Mouse (Mus musculus): ENCODE measurements around the gene Chsy1. TPM values are rescaled to one million over a fixed set of nuclear protein-coding genes. Genes with fewer than 3 reads are reported as not detected.

Chsy1 gene
- polyA plus RNA-seq, 1 experiment, result 8.2 TPM

GRCm38 (mm10) chr7:66131776-66132421, 22.6 kb downstream of the Chsy1 start:
- Histone ChIP-seq H3K4me1 (ENCODE audit: control insufficient read depth, insufficient read depth, low read length) (peaks cover 4% of the 10 kb centered on the region), H3K27ac (ENCODE audit: insufficient read depth, low read length) (no peak overlapping the region), H3K4me3 (ENCODE audit: insufficient read depth, low read length) (no peak overlapping the region)
- TF ChIP-seq CTCF (IDR thresholded peaks at IDR 0.05; ENCODE audit: extremely low read depth, insufficient read depth, low read length) (no peak), POLR2A (IDR thresholded peaks at IDR 0.05; ENCODE audit: extremely low read depth, insufficient read depth, low read length) (no peak)

DNA sequence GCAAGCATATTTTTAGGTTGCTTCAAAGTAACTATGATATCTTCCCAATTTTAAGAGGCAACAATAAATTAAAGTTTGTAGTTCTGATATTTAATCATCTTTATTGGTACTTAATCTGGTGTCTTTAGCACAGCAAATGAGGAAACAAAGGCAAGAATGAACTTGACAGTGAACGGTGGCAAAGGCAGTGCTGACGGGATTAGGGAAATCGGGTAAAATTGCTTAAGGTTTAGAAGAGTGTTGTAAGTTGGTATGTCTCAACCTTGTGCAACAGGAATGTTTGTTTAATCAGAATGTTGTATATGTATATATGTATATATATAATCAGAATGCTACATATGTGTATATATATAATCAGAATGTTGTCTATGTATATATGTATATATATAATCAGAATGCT, 24.8 kb downstream of the Chsy1 start:
- Histone ChIP-seq H3K4me3 (ENCODE audit: insufficient read depth, low read length) (no peak overlapping the region), H3K4me1 (ENCODE audit: control insufficient read depth, insufficient read depth, low read length) (peaks cover 6% of the 10 kb centered on the region), H3K27ac (ENCODE audit: insufficient read depth, low read length) (no peak overlapping the region)
- TF ChIP-seq CTCF (IDR thresholded peaks at IDR 0.05; ENCODE audit: extremely low read depth, insufficient read depth, low read length) (no peak), POLR2A (IDR thresholded peaks at IDR 0.05; ENCODE audit: extremely low read depth, insufficient read depth, low read length) (no peak)

DNA sequence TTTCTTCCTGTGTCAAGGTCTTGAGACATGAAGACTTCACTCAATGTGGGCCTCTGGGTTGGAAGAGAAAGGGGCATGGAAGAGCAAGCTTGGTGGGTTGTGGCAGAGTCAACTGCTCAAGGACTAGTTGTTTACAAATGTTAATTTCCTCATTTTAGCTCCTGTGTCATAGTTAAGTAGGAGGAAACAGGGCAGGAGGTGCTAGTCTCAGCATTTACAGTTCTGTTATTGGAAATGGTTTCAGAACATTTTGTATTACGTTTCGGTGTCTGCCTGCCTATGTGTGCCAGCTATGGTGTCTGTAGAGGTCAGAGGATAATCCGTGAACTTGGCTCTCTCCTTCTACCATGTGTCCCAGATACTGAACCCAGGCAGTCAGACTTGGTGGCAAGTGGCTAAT, 26.3 kb downstream of the Chsy1 start:
- no peak overlapping the region for H3K27ac ChIP-seq (ENCODE audit: insufficient read depth, low read length)
- H3K4me1 ChIP-seq (ENCODE audit: control insufficient read depth, insufficient read depth, low read length), result peaks cover 8% of the 10 kb centered on the region
- no peak for TF ChIP-seq POLR2A (IDR thresholded peaks at IDR 0.05; ENCODE audit: extremely low read depth, insufficient read depth, low read length)
- no peak for TF ChIP-seq CTCF (IDR thresholded peaks at IDR 0.05; ENCODE audit: extremely low read depth, insufficient read depth, low read length)
- H3K4me3 ChIP-seq (ENCODE audit: insufficient read depth, low read length), result no peak overlapping the region

DNA sequence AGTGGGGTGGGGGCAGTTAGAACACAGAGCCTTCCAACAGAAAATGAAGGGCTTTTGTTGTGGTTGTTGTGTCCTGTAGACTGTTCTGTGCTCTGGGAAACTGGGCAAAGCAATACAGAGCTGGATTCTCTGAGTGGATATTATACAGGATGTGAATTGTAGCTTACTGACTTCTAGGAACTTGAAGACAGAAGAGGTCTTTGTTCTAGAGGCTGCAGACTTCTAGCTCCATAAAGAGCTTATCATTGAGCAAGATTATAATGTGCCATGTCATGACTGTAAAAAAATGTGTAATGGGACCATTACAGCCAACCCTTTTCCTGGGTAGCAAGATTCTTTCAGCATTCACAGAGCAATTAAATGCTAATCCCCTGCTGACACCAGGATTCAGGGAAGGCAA, 26.9 kb downstream of the Chsy1 start:
- H3K4me3 ChIP-seq (ENCODE audit: insufficient read depth, low read length), result no peak overlapping the region
- H3K27ac ChIP-seq (ENCODE audit: insufficient read depth, low read length), result no peak overlapping the region
- peaks cover 9% of the 10 kb centered on the region for H3K4me1 ChIP-seq (ENCODE audit: control insufficient read depth, insufficient read depth, low read length)
- TF ChIP-seq CTCF (IDR thresholded peaks at IDR 0.05; ENCODE audit: extremely low read depth, insufficient read depth, low read length) (no peak), POLR2A (IDR thresholded peaks at IDR 0.05; ENCODE audit: extremely low read depth, insufficient read depth, low read length) (no peak)

DNA sequence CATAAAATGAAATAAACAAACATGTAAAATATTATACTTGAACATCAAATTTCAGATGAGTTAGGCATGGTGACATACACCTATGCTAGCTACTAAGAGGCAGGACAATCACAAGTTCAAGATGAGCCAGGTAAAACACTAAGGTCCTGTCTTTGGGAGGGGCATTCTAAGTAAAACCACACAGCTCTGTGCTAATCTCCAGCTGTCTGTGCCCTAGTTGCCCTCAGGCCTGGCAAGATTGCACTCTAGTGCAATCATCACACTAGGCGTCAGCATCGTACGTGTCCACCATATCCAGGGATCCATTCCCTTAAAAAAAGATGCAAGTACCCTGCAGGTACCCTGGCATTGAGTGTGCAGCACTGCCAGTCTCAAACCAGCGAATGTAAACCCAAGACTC, 28.0 kb downstream of the Chsy1 start:
- Histone ChIP-seq H3K4me1 (ENCODE audit: control insufficient read depth, insufficient read depth, low read length) (peaks cover 13% of the 10 kb centered on the region), H3K27ac (ENCODE audit: insufficient read depth, low read length) (no peak overlapping the region)
- TF ChIP-seq CTCF (IDR thresholded peaks at IDR 0.05; ENCODE audit: extremely low read depth, insufficient read depth, low read length) (no peak), POLR2A (IDR thresholded peaks at IDR 0.05; ENCODE audit: extremely low read depth, insufficient read depth, low read length) (no peak)

GRCm38 (mm10) chr7:66138301-66138700, 29.0 kb downstream of the Chsy1 start:
- TF ChIP-seq CTCF (IDR thresholded peaks at IDR 0.05; ENCODE audit: extremely low read depth, insufficient read depth, low read length), result no peak
- no peak for TF ChIP-seq POLR2A (IDR thresholded peaks at IDR 0.05; ENCODE audit: extremely low read depth, insufficient read depth, low read length)
- H3K4me3 ChIP-seq (ENCODE audit: insufficient read depth, low read length), result no peak overlapping the region
- peaks cover 16% of the 10 kb centered on the region for H3K4me1 ChIP-seq (ENCODE audit: control insufficient read depth, insufficient read depth, low read length)
- H3K27ac ChIP-seq (ENCODE audit: insufficient read depth, low read length), result no peak overlapping the region

More for the DNA sequence above, 28.0 kb downstream of the Chsy1 start:
- no peak overlapping the region for H3K4me3 ChIP-seq (ENCODE audit: insufficient read depth, low read length)

- Histone ChIP-seq H3K4me1 (ENCODE audit: control insufficient read depth, insufficient read depth, low read length) (peaks cover 16% of the 10 kb centered on the region), H3K27ac (ENCODE audit: insufficient read depth, low read length) (no peak overlapping the region), H3K4me3 (ENCODE audit: insufficient read depth, low read length) (no peak overlapping the region)
- TF ChIP-seq POLR2A (IDR thresholded peaks at IDR 0.05; ENCODE audit: extremely low read depth, insufficient read depth, low read length) (no peak), CTCF (IDR thresholded peaks at IDR 0.05; ENCODE audit: extremely low read depth, insufficient read depth, low read length) (no peak)
Observed at GRCm38 (mm10) chr7:66138878-66139277, 29.6 kb downstream of the Chsy1 start.

DNA sequence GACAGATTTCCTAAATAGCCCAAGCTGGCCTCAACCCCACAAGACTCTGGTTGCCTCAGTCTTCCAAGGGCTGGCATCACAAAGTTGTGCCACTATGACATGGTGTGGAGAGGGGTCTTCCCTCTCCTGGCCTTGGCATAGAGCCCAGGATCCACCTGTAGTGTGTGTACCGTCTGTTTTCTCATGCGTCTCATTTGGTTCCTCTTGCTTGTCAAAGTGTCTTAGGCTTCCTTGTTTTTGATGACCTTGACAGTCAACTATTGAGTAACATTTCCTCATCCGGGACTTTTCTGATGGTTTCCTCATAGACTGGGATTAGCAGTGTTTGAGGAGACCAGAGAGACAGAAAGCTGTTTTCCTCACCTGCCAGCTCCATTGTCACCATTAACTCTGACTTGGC, 30.8 kb downstream of the Chsy1 start:
- H3K4me1 ChIP-seq (ENCODE audit: control insufficient read depth, insufficient read depth, low read length), result peaks cover 15% of the 10 kb centered on the region
- H3K27ac ChIP-seq (ENCODE audit: insufficient read depth, low read length), result no peak overlapping the region
- no peak overlapping the region for H3K4me3 ChIP-seq (ENCODE audit: insufficient read depth, low read length)
- TF ChIP-seq POLR2A (IDR thresholded peaks at IDR 0.05; ENCODE audit: extremely low read depth, insufficient read depth, low read length), result no peak
- TF ChIP-seq CTCF (IDR thresholded peaks at IDR 0.05; ENCODE audit: extremely low read depth, insufficient read depth, low read length), result no peak

DNA sequence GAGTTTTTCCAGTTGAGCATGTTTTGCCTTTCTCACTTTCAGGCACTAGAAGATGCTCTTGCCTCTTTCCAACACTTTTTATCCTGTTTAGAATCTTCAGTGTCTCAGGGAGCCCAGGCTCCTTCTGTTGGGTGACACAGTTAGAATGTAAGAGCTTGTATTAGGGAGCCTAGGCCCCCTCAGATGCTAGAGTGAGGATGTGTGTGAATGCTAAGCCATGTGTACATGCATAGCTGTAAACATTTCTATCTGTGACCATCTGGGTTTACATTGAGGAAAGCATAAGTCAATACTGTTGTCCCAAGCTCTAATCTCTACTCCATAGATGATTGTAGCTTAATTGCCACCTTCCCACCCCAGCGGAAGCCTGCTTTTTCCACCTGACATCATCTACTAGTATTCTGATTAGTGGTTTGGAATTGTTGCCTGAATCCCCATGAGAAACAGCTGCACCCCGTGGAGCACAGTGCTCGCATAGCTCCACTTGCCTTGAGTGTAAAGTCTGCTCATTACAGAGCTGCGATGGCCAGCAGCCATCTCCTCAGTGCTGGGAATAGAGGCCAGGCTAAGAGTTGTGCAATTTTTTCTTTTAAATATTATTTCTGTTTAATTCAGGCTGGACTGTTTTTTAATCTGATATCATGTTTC, 31.7 kb downstream of the Chsy1 start:
- TF ChIP-seq POLR2A (IDR thresholded peaks at IDR 0.05; ENCODE audit: extremely low read depth, insufficient read depth, low read length) (no peak), CTCF (IDR thresholded peaks at IDR 0.05; ENCODE audit: extremely low read depth, insufficient read depth, low read length) (no peak)
- no peak overlapping the region for H3K4me3 ChIP-seq (ENCODE audit: insufficient read depth, low read length)
- H3K4me1 ChIP-seq (ENCODE audit: control insufficient read depth, insufficient read depth, low read length), result peaks cover 12% of the 10 kb centered on the region
- H3K27ac ChIP-seq (ENCODE audit: insufficient read depth, low read length), result no peak overlapping the region

DNA sequence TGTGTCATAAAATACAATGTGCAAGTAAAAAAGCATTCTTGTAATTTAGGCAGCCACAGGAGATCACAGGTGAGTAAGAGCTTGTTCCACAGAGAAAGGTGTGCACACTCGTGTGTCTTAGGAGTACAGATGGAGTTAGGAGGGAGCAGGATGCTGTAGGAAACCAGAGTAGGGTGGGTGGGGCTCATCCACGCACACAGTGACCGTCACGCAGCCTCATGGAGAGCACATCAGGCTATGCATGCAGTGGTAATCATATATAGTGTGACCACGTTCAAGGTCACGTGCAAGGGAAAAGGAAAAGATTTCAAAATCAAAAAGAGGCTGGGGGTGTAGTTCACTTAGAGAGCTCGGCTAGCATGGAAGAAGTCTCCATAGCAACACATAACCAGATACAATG, 33.2 kb downstream of the Chsy1 start:
- Histone ChIP-seq H3K27ac (ENCODE audit: insufficient read depth, low read length) (no peak overlapping the region), H3K4me1 (ENCODE audit: control insufficient read depth, insufficient read depth, low read length) (peaks cover 12% of the 10 kb centered on the region), H3K4me3 (ENCODE audit: insufficient read depth, low read length) (no peak overlapping the region)
- no peak for TF ChIP-seq POLR2A (IDR thresholded peaks at IDR 0.05; ENCODE audit: extremely low read depth, insufficient read depth, low read length)
- TF ChIP-seq CTCF (IDR thresholded peaks at IDR 0.05; ENCODE audit: extremely low read depth, insufficient read depth, low read length), result no peak
